Mouse (Mus musculus): ENCODE data around the gene Hao2.

DNA sequence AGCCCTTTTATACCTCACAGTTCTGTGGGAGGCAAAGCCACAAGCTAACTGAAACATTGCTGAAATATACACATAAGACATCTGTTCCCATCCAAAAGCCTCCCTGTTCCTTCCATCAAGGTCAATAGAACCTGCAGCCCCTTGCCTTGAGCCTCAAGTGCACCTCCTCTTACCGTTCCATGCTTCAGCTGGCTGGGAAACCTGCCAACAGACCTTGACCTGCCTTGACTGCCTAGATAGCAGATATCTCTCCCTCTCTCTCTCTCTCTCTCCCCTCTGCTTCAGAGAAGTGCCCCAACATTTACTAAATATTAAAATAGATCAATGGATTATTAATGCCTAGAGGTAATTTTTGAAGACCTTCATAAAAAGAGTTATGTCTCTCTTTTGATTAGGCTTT lies 38.8 kb upstream of the Hao2 start:
- no peak for TF ChIP-seq CEBPB (IDR thresholded peaks at IDR 0.05; ENCODE audit: low read depth)
- TF ChIP-seq CTCF (IDR thresholded peaks at IDR 0.05; ENCODE audit: control insufficient read depth, insufficient read depth, insufficient read length): no peak
- TF ChIP-seq MYOG (IDR thresholded peaks at IDR 0.05; ENCODE audit: control insufficient read depth, extremely low read depth, insufficient read length): no peak
- no peak for TF ChIP-seq MAX (IDR thresholded peaks at IDR 0.05)
- TF ChIP-seq MYOD1 (IDR thresholded peaks at IDR 0.05; ENCODE audit: control insufficient read depth, insufficient read length, low read depth): no peak
- no peak for TF ChIP-seq USF1 (IDR thresholded peaks at IDR 0.05; ENCODE audit: low read depth)
- no peak for TF ChIP-seq FOSL1 (IDR thresholded peaks at IDR 0.05; ENCODE audit: insufficient read depth, low read length, poor library complexity, severe bottlenecking)
